Mouse (Mus musculus): ENCODE data around the gene Krit1.
"Not testable (repeated sequence)": the region's sequence is repeated elsewhere in the genome, so short reads cannot be mapped to it uniquely, and the experiment has no call there.

Gene Krit1

GRCm38 (mm10) chr5:3889201-3889600, 86.2 kb downstream of the Krit1 start:
- DNase-seq (ENCODE audit: low read depth), result no peak

DNA sequence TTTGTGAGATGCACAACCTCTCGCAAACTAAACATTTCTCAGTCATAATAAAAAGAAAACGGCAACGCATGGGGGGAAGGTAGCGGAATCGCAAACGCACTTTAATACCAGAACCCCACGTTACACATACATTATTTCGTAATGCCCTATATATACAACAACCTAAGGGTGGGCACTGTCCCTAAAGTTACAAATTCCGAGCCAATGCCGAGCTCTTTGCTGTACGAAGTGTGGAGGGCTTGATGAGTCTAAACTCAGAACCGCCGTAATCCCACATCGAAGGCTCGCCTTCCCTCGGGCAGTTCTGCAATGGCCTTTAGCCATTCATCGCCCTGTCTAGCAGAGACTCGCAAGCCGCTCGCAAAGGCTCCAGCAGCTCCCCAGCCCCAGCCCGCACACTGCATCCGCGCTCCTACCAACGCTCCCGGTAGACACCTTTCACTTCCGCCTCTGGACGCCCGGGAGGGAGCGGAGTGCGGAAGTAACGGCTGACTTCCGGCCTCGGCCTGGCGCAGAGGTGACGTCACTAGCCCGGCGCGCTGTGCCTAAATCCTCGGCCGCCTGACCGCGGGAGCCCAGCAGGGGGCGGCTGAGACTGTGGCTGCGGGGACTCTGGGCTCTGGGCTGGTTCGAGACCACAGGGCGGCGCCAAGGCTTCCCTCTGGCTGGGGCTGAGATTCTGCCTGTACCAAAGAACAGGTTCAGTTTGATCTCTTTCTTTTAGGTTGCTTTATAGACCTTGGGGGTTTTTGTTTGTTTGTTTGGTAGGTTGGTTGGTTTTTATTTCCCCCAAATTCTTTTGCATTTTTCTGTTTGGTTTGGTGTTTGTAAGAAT, 90.7 kb downstream of the Krit1 start, which contains the start of gene Mterf1a:
Gene Mterf1a (minus strand): TSS at position 475 of the 835 bp plus-strand sequence.
- DNase-seq (ENCODE audit: low read depth), result not testable (repeated sequence)

- DNase-seq (ENCODE audit: low read depth), result not testable (repeated sequence)
Measured at GRCm38 (mm10) chr5:3894294-3894619, 91.3 kb downstream of the Krit1 start.

Data from fibroblast of lung, adult 2 months (primary cell).